Mouse (Mus musculus) ES-E14 (cell line): ENCODE measurements around the gene Rimkla. TPM values are rescaled to one million over a fixed set of nuclear protein-coding genes. Genes with fewer than 3 reads are reported as not detected.

Experiments
- DNase-seq: peaks from one replicate; pipeline ENCODE4 v3.0.0-alpha.2; 2013; ENCODE audit warnings: low read depth, low spot score
- H3K27ac ChIP-seq: 2 replicates; pipeline ENCODE4 v1.5.1; 2012; ENCODE audit warnings: low read depth, mild to moderate bottlenecking, low read length, moderate library complexity, mixed read lengths; ENCODE audit not compliant: poor library complexity, insufficient read depth, severe bottlenecking
- H3K36me3 ChIP-seq: 2 replicates; pipeline ENCODE4 v1.6.1; 2012; ENCODE audit warnings: mild to moderate bottlenecking, low read length, moderate library complexity, mixed read lengths; ENCODE audit not compliant: control insufficient read depth, poor library complexity, insufficient read depth, severe bottlenecking
- H3K4me1 ChIP-seq, 2 experiments: fragments of 150-350 bp in 1 of 2; sonication (generic) in 1 of 2; 2 replicates each; pipeline ENCODE4 v1.6.1; 2012; ENCODE audit warnings: low read length in 2 of 2, mild to moderate bottlenecking in 1 of 2, mixed read lengths in 1 of 2; ENCODE audit not compliant: control insufficient read depth in 2 of 2, insufficient read depth in 2 of 2, poor library complexity in 1 of 2
- H3K4me3 ChIP-seq, 2 experiments: fragments of 150-350 bp in 1 of 2; sonication (generic) in 1 of 2; 2 replicates each; pipeline ENCODE4 v1.5.1; 2012; ENCODE audit warnings: low read length in 2 of 2, low read depth in 1 of 2, mild to moderate bottlenecking in 1 of 2, mixed read lengths in 1 of 2; ENCODE audit not compliant: insufficient read depth in 1 of 2, poor library complexity in 1 of 2, severe bottlenecking in 1 of 2
- H3K9ac ChIP-seq: 2 replicates; pipeline ENCODE4 v1.6.1; 2012; ENCODE audit warnings: low read depth, mild to moderate bottlenecking, low read length, mixed read lengths; ENCODE audit not compliant: poor library complexity, insufficient read depth, severe bottlenecking
- H3K9me3 ChIP-seq: fragments of 150-350 bp; sonication (generic); 2 replicates; pipeline ENCODE4 v1.6.1; 2012; ENCODE audit warnings: low read depth, mild to moderate bottlenecking, low read length; ENCODE audit not compliant: control insufficient read depth, insufficient read depth
- CHD2 ChIP-seq: IDR thresholded peaks from 2 replicates; pipeline ENCODE4 v1.6.1; 2014; ENCODE audit warnings: mild to moderate bottlenecking, low read depth, low read length, inconsistent platforms
- HCFC1 ChIP-seq: IDR thresholded peaks from 2 replicates; pipeline ENCODE4 v1.6.1; 2012; ENCODE audit warnings: low read length, inconsistent platforms, borderline replicate concordance; ENCODE audit not compliant: insufficient read depth
- MAFK ChIP-seq: IDR thresholded peaks from 2 replicates; pipeline ENCODE4 v1.6.1; 2014; ENCODE audit warnings: mild to moderate bottlenecking, low read depth, low read length, inconsistent platforms; ENCODE audit not compliant: insufficient read depth
- ZC3H11A ChIP-seq: IDR thresholded peaks from 2 replicates; pipeline ENCODE4 v1.6.1; 2012; ENCODE audit warnings: low read depth, mild to moderate bottlenecking, inconsistent platforms, low read length, borderline replicate concordance
- ZNF384 ChIP-seq: IDR thresholded peaks from 2 replicates; pipeline ENCODE4 v1.6.1; 2012; ENCODE audit warnings: low read depth, low read length, inconsistent platforms
- in situ Hi-C, 2 experiments: fragments of 600-800 bp; cut with MboI; formaldehyde crosslinking; loops; one replicate each; pipeline ENCODE4 v1.15.1; 2025; ENCODE audit warnings: low sequenced_read_pairs in 2 of 2, inconsistent platforms in 1 of 2; ENCODE audit not compliant: unreplicated experiment in 2 of 2
- total RNA-seq: library from RNA; depleted of rRNA; stranded (reverse); fragments of 300-350 nt; gene quantifications from 2 replicates; pipeline ENCODE4 v1.2.3, GENCODE M21; 2012; rRNA removed

Rimkla gene
- total RNA-seq: 1.1 and 1.5 TPM in 2 replicates

DNA sequence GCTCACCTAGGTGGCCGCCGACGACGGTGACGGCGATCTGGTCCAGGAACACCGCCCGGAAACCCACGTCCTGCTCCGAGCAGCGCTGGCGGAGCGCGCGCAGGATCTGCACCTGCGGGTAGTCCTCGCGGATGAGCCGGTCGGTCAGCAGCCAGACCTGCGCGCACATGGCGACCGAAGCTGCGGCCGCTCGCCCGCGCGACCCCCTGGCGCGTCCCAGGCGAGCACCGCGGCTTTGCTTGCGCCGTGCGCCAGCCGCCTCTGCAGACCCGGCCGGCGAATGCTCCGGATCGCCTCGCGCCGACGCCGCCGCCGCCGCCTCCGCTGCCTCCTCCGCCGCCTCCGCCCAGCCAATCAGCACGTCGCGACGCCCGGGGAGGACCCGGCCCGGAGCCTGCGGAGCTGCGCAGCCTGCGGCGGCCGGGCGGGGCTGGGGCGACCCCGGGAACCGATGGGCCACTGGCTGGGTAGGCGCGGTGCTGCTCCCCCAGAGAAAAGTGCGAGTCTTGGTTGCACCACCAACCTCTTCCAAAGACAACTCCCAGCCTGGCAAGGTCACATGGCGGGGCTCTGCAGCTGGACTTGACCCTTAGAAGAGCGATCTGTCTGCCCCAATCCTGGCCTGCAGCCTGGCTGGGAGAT, at the start of gene Rimkla:
Rimkla (minus strand) TSS at position 338 of the 642 bp plus-strand sequence.
- H3K36me3 ChIP-seq: no peaks in the 10 kb centered on the region
- TF ChIP-seq HCFC1: 0 out of 2 replicates have a peak, but pooled peaks have one; percentile 43
- TF ChIP-seq CHD2: no peak
- no peak for DNase-seq
- no peaks in the 10 kb centered on the region for H3K9me3 ChIP-seq
- H3K27ac ChIP-seq: no peak within 1 kb of the TSS
- H3K9ac ChIP-seq: peak within 1 kb of the TSS; percentile 71
- H3K4me1 ChIP-seq: no peaks in the 10 kb centered on the region; a peak in 1 of 4 replicates
- peak within 1 kb of the TSS; percentile 72 for H3K4me3 ChIP-seq
- in situ Hi-C loops: no loop called here

DNA sequence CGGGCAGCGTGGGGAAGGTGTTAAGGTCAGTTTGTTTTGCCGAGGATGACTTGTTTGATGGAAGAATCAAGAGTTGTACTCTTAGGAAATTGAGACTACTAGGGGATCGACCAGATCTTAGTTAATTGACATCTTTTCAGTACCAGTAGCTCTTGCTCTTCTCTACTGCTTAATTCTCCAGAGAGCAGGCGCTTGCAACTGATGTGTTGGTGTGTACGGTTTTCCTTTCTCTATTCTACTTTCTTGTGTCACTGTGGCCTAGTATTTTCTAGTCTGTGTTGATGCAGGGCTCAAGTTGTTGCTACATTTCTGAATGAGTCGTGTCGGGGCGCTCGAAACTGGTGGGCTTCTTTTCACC, 48.1 kb upstream of the Rimkla start:
- Histone ChIP-seq H3K4me1 (peaks cover 0 to 12% of the 10 kb centered on the region in 2 experiments; a peak in 2 of 4 replicates), H3K4me3 (peak overlapping the region; percentile 83 to 92), H3K9me3 (no peaks in the 10 kb centered on the region), H3K27ac (no peak overlapping the region), H3K9ac (peak overlapping the region; percentile 96), H3K36me3 (no peaks in the 10 kb centered on the region)
- TF ChIP-seq MAFK (no peak), ZNF384 (no peak), CHD2 (no peak), ZC3H11A (no peak)
- no peak for DNase-seq
- in situ Hi-C loops: no loop called here

DNA sequence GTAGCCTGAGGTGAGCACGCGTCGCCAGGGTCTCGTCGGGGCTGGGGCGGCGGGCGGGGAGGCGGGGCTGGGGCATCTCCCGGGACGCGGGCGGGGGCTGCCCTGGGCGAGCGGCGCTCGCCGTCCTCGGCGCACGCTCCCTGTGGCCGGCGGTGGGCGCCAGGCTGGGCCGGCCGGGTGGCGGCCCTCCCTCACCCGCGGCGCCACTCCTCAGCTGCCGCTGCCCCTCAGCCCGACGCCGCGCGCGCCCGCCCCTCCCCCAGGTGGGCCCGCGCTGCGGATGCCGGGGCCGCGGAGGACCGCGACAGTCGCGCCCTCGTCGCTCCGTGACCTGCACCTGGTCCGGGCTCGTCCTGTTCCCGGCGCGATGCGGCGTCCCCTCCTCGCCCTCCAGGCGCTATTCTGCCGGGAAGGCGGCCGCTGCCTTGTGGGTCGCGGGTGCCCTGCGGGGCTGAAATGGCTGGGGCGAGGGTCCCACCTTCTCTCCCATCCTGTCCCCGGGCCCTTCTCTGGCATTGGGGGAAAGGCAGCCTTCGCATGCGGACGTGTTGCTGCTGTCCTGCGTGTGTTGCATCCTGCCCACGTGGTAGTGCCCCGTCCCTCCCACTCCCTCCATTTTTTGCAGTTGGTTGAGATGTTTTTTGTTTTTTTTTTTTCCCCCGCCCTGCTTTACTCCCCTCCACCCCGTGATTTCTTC, 47.6 kb upstream of the Rimkla start:
- Histone ChIP-seq H3K4me1 (peaks cover 0 to 12% of the 10 kb centered on the region in 2 experiments; a peak in 2 of 4 replicates), H3K9me3 (no peaks in the 10 kb centered on the region), H3K9ac (peak overlapping the region; percentile 96), H3K4me3 (peak overlapping the region; percentile 83 to 92), H3K36me3 (no peaks in the 10 kb centered on the region), H3K27ac (peak overlapping the region; percentile 34)
- no peak; the same call in 1 of the 2 replicates for TF ChIP-seq HCFC1
- TF ChIP-seq ZNF384: peak; percentile 78
- in situ Hi-C loops: no loop called here
- no peak for DNase-seq

DNA sequence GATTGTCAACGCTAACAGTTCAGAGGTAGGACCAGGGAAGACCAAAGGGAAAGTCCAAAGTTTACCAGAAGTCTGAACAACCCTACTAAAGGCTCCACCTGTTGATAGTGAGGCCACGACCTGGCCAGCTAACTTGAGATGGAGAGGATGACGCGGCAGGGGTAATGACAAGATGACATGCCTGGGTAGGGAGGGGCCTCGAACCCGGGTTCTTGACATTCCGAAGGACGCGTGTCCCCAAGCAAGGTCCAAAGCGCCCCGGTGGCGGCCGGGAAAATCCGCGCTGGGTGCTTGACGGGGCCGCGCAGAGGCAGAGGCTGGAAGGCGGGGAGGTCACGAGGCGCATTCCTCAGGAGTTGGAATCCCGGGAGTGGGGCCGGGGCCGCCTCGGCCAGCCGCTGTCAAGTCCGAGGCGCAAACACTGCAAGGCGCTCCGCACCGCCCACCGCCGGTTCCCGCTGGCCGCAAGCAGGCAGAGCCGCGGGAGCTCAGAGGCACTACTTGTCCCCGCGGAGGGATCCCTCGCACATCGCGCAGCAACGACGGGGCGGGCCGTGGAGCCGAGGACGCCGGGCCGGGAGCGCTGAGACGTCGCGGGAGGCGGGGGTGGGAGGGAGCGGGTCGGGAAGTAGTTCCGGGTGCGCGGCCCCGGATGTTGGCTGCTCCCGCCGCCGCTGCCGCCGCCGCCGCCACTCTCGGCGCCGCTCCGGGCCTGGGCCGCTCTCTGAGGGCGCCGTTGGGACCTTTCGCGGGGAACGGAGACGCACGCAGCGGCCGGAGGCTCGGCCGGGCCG, 46.8 kb upstream of the Rimkla start, which contains the start of gene Frg2f1:
Frg2f1 (minus strand) TSS at position 499 of the 794 bp plus-strand sequence.
- Histone ChIP-seq H3K9me3 (no peaks in the 10 kb centered on the region), H3K27ac (peak within 1 kb of the TSS; percentile 34), H3K4me1 (peaks cover 0 to 12% of the 10 kb centered on the region in 2 experiments; a peak in 2 of 4 replicates), H3K4me3 (peak within 1 kb of the TSS; percentile 83 to 92), H3K36me3 (no peaks in the 10 kb centered on the region), H3K9ac (peak within 1 kb of the TSS; percentile 96)
- TF ChIP-seq CHD2 (no peak; the same call in none of the 2 replicates), HCFC1 (peak; percentile 65)
- in situ Hi-C loops: no loop called here
- DNase-seq: peak; percentile 87
